Mouse (Mus musculus) frontal cortex, adult (tissue): ENCODE measurements around the gene Stk39.
"Not testable (repeated sequence)": the region's sequence is repeated elsewhere in the genome, so short reads cannot be mapped to it uniquely, and the experiment has no call there.

Source experiments
- ATAC-seq: cut with Nextera tagmentation; 2 replicates; pipeline ENCODE4 v1.9.2; 2017; ENCODE audit warnings: mild to moderate bottlenecking, moderate library complexity, mixed read lengths; ENCODE audit not compliant: low TSS enrichment

The Stk39 gene

DNA sequence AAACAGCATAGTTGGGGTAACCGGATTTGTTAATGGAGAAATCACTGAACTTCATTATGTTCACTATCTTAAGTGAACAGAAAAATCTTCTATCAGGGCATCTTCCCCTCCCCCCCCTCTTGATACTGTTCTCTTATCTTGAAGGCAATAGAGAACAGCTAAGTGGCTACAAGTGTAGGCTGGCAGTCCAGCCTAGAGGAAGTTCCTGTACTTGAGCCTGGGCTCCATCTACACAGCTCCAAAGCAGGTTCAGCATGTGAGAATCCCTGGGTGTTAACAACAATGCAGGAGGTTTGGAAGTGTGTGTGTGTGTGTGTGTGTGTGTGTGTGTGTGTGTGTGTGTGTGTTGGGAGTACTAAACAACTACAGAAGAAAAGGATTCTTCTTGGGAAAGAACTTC, 230.4 kb downstream of the Stk39 start:
- ATAC-seq: no peak

GRCm38 (mm10) chr2:68239415-68239814, 232.7 kb downstream of the Stk39 start:
- not testable (repeated sequence) for ATAC-seq

DNA sequence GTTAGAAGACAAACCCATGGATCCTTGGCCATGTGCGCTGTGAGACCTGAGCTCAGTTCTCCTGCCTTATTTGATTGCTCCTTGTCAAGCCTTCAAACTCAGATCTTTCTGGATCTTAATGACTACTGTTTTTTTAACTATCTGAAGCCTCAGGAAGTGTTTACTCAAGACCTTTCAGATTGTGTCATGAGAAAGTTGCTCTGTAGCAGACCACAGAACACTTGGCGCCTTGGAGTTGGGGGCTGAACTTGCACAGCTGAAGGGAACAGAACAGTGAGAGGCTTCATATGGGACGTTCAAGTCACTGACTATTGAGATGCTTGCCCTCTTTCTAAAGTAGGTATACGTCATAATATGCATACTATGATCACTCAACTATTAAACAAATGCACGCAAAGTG, 239.1 kb downstream of the Stk39 start:
- ATAC-seq: no peak

- ATAC-seq: no peak
Observed at GRCm38 (mm10) chr2:68229872-68230271, 242.2 kb downstream of the Stk39 start.

DNA sequence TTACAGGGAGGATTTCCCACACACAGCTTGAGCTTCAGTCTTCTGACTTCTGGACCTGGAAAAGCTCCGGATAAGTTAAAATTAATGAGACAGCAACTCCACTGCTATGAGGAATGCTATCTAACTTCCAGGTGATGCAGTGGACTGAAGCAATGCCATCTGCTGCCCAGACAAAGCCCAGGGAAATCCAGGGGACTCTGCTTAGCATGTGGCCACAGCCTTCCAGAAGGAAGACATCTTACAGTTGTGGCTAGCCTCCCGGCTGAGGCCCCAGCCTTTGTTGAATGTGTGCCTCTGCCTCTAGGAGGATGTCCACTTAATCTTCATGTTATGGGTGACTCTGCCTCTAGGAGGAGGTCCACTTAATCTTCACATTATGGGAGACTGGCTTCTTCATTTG, 243.0 kb downstream of the Stk39 start:
- ATAC-seq: no peak

GRCm38 (mm10) chr2:68222227-68222873, 249.7 kb downstream of the Stk39 start:
- peak; percentile 65 for ATAC-seq

GRCm38 (mm10) chr2:68221226-68221625, 250.8 kb downstream of the Stk39 start:
- no peak for ATAC-seq

- no peak for ATAC-seq
Observed at GRCm38 (mm10) chr2:68219823-68220222, 252.2 kb downstream of the Stk39 start.

GRCm38 (mm10) chr2:68215176-68215575, 256.9 kb downstream of the Stk39 start:
- ATAC-seq: no peak

- no peak for ATAC-seq
Observed at GRCm38 (mm10) chr2:68214400-68214799, 257.7 kb downstream of the Stk39 start.

DNA sequence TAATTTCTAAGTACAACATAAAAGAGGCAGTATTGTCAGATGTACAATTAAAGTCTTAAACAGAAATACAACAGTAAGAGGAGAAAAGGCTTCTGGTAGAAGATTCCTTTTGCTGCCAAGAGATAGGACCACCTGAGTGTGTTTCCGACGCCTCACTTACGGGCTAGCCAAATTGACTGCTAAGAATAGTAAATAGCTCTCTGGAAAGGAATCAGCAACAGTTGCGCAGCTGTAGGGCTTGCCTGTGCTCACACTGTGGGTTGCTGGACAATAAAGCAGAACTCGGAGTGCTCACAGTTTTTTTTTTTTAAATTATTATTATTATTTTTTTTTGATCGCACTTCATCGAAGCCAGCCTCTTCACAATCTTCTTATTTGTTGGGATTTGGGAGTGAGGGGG, 260.6 kb downstream of the Stk39 start:
- ATAC-seq: no peak

- no peak for ATAC-seq
Observed at GRCm38 (mm10) chr2:68196245-68196644, 275.8 kb downstream of the Stk39 start.

- ATAC-seq: no peak
Observed at GRCm38 (mm10) chr2:68194444-68194843, 277.6 kb downstream of the Stk39 start.

DNA sequence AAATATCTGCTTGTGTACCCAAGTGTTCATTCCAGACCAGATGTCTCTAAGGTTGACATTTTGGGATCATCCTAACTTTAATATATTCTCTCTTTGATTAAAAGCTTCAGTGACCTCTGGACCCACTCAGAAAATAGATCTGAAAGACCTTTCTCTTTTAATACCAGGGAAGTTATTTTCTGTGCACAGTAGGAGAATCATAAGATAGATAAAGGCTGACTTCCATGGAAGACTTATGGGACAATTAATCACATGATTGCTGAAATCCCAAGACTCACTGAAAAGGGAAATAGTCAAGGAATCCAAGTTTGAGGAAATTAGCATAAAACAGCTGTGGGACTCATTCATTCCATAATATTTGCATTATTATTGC, 278.6 kb downstream of the Stk39 start:
- no peak for ATAC-seq

DNA sequence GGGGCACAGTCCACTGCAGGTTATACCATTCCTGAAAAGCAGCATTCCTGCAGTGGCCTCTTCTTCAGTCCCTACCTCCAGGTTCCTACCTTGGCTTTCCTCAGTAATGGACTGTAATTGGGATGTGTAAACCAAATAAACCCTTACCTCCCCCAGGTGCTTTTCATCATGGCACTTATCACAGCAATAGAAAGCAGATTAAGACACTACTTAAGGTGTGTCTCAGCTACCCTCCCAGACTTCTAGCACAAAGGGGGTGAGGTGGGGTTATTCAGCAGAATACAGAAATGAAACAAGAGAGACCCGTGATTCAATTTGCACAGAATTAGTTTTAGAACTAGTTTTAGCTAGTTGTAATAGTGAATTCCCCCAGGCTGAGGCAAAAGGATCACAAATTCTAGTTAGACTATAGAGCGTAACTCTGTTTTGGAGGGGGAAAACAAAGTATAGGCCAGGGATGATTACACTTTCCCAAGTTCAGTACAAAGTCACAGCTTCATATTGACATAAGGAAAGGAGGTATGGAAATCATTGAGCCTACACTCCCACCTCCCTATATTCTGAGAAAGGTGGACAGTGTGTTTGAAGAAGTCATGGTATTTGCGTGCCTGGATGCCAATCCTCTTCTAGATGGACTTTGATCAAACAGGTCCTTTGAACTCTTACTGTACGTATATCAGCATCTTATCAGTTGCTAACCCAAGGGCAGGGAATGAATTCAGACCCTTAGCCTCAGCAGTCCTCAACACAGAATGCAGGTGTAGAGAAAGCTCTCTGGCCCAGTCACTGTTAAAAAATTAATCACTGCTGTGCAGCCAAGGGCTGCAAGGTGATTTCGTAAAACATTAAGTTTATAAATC, 279.2 kb downstream of the Stk39 start:
- no peak for ATAC-seq

- ATAC-seq: no peak
Observed at GRCm38 (mm10) chr2:68176425-68176824, 295.6 kb downstream of the Stk39 start.

DNA sequence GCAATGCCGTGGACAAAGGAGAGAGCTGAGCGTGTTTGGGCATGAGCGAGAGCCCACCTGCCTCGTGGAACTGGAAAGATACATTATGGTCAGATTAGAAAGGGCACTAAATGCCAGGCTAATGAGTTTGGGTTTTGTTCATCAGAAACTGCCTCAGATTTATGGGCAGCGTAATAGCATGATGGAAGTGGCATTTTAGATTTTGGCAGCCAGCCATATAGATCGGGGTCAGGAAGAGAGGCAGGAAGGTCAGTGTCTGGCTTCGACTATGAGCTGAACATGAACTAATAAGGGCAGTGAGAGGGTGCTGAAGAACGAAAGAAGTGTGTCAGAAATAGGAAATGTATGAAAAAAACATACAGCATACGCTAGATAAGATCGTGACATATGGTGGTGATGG, 300.8 kb downstream of the Stk39 start:
- ATAC-seq: no peak

DNA sequence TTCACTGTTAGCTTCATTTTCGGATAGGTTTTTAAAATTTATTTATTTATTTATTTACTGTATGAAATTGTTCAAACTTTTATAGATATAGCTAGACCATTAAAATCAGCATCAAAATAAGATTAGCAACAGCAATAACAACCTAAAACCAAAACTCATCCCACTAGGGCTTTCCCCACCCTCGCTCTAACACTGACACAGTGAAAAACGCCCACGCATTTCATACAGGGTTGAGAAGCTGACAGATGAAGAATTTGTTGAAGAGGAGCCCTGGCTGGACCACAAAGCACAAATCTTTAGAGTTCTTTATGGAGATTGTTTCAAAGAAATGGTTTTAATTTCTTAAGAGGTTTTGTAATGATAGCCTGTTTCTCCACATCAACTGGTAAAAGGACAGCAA, 310.1 kb downstream of the Stk39 start:
- ATAC-seq: peak; percentile 74; the same call in 1 of the 2 replicates

- no peak for ATAC-seq
Observed at GRCm38 (mm10) chr2:68160566-68160965, 311.5 kb downstream of the Stk39 start.
